Mouse (Mus musculus) erythroblast, embryonic 14.5 days (primary cell): ENCODE data around the gene Gm37240.

ENCODE experiments used
- GATA1 ChIP-seq: IDR thresholded peaks from 2 replicates; pipeline ENCODE4 v1.6.1; 2012; ENCODE audit warnings: low read length, inconsistent platforms, mixed read lengths
- TAL1 ChIP-seq: IDR thresholded peaks from 3 replicates; pipeline ENCODE4 v1.6.1; 2012; ENCODE audit warnings: low read length, inconsistent platforms, mixed read lengths

DNA sequence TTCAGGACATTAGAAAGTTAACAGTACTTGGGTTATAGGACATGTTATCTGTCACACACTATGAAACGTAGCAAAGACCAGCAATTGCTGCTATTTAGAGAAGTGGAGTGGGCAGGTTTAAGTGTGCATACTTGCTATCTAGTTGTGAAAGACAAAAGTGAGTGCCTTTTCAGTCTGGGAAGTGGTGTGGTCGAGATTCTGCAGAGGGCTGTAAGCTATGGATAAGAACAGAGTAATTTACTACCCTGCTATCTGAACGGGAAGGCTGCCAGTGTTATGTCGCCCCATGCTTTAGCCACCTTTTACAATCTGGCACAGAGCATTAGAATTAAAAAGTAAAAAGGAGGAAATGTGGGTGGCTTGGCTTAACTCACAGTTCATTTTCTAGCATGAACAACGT, 1300.6 kb downstream of the Gm37240 start:
- TF ChIP-seq GATA1 (no peak), TAL1 (no peak)
